Mouse (Mus musculus) embryonic facial prominence, embryonic 15.5 days (tissue): ENCODE measurements around the gene Tubb2a. TPM values are rescaled to one million over a fixed set of nuclear protein-coding genes. Genes with fewer than 3 reads are reported as not detected.

Experiments
- ATAC-seq: fragments of 200-750 bp; cut with Nextera tagmentation; 2 replicates; pipeline ENCODE4 v1.8.0; 2017; ENCODE audit warnings: low read depth, moderate TSS enrichment; ENCODE audit not compliant: insufficient number of reproducible peaks, low FRiP score, low TSS enrichment
- H3K27ac ChIP-seq: fragments of 300-500 bp; sonication (generic); replicated peaks from 2 replicates; pipeline ENCODE4 v1.5.1; 2015; ENCODE audit warnings: mild to moderate bottlenecking, inconsistent platforms
- H3K27me3 ChIP-seq: fragments of 300-500 bp; sonication (generic); 2 replicates; pipeline ENCODE4 v1.6.1; 2015; ENCODE audit warnings: inconsistent platforms
- H3K36me3 ChIP-seq: fragments of 300-500 bp; sonication (generic); 2 replicates; pipeline ENCODE4 v1.6.1; 2015; ENCODE audit warnings: mild to moderate bottlenecking, inconsistent platforms
- H3K4me1 ChIP-seq: fragments of 300-500 bp; sonication (generic); 2 replicates; pipeline ENCODE4 v1.6.1; 2015; ENCODE audit warnings: inconsistent platforms
- H3K4me2 ChIP-seq: fragments of 300-500 bp; sonication (generic); replicated peaks from 2 replicates; pipeline ENCODE4 v1.6.1; 2015; ENCODE audit warnings: mild to moderate bottlenecking, inconsistent platforms
- H3K4me3 ChIP-seq: fragments of 300-500 bp; sonication (generic); replicated peaks from 2 replicates; pipeline ENCODE4 v1.5.1; 2015; ENCODE audit warnings: mild to moderate bottlenecking, inconsistent platforms
- H3K9ac ChIP-seq: fragments of 300-500 bp; sonication (generic); 2 replicates; pipeline ENCODE4 v1.6.1; 2015; ENCODE audit warnings: inconsistent platforms
- H3K9me3 ChIP-seq: fragments of 300-500 bp; sonication (generic); replicated peaks from 2 replicates; pipeline ENCODE4 v1.6.1; 2016; ENCODE audit warnings: inconsistent platforms
- WGBS: fragments of 180-500 bp; shearing (Covaris S2); methylation state at CpG from one replicate; pipeline ENCODE4 v1.1.7; 2015; 5-methylcytosine and 5-hydroxymethylcytosine counted together
- polyA plus RNA-seq: library from polyadenylated mRNA; unstranded; fragments of >200 nt; fragmentation: Nextera tagmentation; extraction: Ambion mirVana; gene quantifications from 2 replicates; pipeline ENCODE4 v1.2.1, GENCODE M21; 2015

Gene Tubb2a
- polyA plus RNA-seq, 1 experiment from 2014 or later: 208 TPM

GRCm38 (mm10) chr13:34109677-34110058, 31.9 kb upstream of the Tubb2a start:
- H3K27ac ChIP-seq: no peak overlapping the region
- no peak overlapping the region for H3K4me3 ChIP-seq
- H3K4me2 ChIP-seq: no peak overlapping the region
- no peak for ATAC-seq
- H3K4me1 ChIP-seq: peaks cover 5% of the 10 kb centered on the region; the same call in 1 of the 2 replicates
- 50% methylated on average over 4 of the region's 4 CpGs for WGBS
- no peak overlapping the region for H3K9ac ChIP-seq
- no peaks in the 10 kb centered on the region for H3K9me3 ChIP-seq
- H3K27me3 ChIP-seq: no peaks in the 10 kb centered on the region
- H3K36me3 ChIP-seq: no peaks in the 10 kb centered on the region

DNA sequence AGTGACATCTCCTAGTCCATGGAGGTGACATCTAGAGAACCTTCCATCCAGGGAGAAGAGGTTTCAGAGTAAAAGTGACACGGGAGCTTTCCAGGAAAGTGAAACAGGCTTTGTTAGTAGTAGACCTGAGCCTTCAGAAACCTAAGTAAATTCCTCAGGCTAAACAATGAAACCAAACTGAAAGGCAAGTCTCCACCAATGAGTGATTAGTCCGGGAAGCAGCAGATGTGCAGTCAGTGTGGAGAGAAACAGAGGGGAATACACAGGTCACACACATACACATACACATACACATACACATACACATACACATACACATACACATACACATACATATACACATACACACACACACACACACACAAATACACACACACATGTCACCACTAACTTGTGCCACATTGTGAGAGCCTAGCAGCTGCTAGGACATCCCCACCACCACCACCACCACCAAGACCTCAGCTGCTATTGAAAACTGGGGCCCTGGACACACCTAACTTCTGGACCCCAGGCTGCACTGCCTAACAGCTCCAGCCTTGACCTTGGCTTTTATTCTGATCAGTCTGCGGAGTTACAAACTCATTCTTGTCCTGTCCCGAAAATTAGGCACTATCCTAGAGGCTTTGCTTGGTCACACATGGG, 31.3 kb upstream of the Tubb2a start:
- no peaks in the 10 kb centered on the region for H3K36me3 ChIP-seq
- H3K4me2 ChIP-seq: no peak overlapping the region
- H3K9ac ChIP-seq: no peak overlapping the region
- peaks cover 5% of the 10 kb centered on the region; the same call in 1 of the 2 replicates for H3K4me1 ChIP-seq
- no peak for ATAC-seq
- no peak overlapping the region for H3K27ac ChIP-seq
- 76% methylated on average over 4 of the region's 4 CpGs for WGBS
- H3K27me3 ChIP-seq: no peaks in the 10 kb centered on the region
- no peaks in the 10 kb centered on the region for H3K9me3 ChIP-seq
- H3K4me3 ChIP-seq: no peak overlapping the region

DNA sequence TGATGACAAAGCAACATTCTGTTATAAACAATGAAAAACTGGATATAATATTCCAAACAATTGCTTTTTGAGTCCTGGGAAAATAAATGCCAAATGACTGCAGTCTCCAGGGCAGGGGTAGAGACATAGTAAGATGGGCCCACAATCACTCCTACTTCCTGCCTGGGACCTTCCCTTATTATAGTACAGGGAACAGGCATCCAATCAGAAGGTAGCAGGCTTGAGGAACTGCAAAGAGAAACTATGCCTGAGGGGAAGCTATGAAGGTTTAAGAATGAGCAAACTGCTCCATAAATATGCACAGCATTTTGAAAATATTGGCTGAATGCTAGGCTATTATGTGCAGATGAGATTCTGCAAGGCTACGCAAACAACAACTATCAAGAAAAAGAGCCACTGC, 29.2 kb upstream of the Tubb2a start:
- 90% methylated on average over 1 of the region's 1 CpGs for WGBS
- H3K9me3 ChIP-seq: no peaks in the 10 kb centered on the region
- H3K4me2 ChIP-seq: no peak overlapping the region
- H3K4me3 ChIP-seq: no peak overlapping the region
- no peaks in the 10 kb centered on the region for H3K4me1 ChIP-seq
- H3K27ac ChIP-seq: no peak overlapping the region
- no peaks in the 10 kb centered on the region for H3K36me3 ChIP-seq
- no peak for ATAC-seq
- no peaks in the 10 kb centered on the region for H3K27me3 ChIP-seq
- H3K9ac ChIP-seq: no peak overlapping the region

DNA sequence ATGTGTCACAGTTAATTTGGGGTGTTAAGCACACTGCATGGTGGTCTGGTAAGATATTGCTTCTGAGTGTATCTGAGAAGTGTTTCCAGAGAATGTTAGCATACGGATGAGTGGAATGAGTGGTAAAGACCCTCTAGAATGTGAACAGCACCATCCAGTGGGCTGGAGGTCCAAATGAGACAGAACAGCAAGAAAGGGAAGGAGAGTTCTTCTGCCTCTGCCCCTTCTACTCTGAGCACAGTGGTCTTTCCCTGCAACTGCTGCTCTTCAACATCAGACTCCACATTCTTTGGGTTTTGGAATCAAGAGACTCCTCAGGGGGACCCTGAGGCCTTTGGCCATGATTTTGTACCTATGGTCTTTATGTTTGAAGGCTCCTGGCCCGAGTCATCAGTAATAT, 28.4 kb upstream of the Tubb2a start:
- H3K9me3 ChIP-seq: no peaks in the 10 kb centered on the region
- WGBS: 82% methylated on average over 2 of the region's 2 CpGs

DNA sequence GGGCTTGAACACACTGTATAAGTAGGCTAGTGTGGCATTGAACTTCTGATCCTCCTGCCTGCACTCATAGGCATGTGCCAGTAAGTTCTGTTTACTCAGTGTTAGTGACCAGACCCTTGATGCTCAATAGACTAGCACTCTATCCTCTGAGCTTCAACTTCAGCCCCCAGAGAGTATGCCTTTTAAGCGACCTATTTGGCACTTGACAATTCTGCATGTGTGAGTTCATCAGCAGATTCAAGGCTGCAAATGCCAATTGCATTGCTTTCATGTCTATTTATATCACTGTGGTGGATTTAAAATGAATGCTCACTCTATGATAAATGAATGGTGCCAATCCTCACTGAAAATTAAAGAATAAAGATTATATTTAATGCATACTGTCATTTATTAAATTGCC, 27.6 kb upstream of the Tubb2a start:
- no peak overlapping the region for H3K4me2 ChIP-seq
- H3K4me3 ChIP-seq: no peak overlapping the region
- no peak for ATAC-seq
- no peaks in the 10 kb centered on the region for H3K9me3 ChIP-seq
- H3K4me1 ChIP-seq: no peaks in the 10 kb centered on the region
- H3K9ac ChIP-seq: no peak overlapping the region
- H3K27ac ChIP-seq: no peak overlapping the region
- H3K36me3 ChIP-seq: no peaks in the 10 kb centered on the region
- no peaks in the 10 kb centered on the region for H3K27me3 ChIP-seq
- WGBS: 69% methylated on average over 1 of the region's 1 CpGs

More for the DNA sequence above, 28.4 kb upstream of the Tubb2a start:
- Histone ChIP-seq H3K4me2 (no peak overlapping the region), H3K9ac (no peak overlapping the region), H3K27ac (no peak overlapping the region), H3K4me1 (no peaks in the 10 kb centered on the region), H3K36me3 (no peaks in the 10 kb centered on the region), H3K27me3 (no peaks in the 10 kb centered on the region), H3K4me3 (no peak overlapping the region)
- ATAC-seq: no peak

DNA sequence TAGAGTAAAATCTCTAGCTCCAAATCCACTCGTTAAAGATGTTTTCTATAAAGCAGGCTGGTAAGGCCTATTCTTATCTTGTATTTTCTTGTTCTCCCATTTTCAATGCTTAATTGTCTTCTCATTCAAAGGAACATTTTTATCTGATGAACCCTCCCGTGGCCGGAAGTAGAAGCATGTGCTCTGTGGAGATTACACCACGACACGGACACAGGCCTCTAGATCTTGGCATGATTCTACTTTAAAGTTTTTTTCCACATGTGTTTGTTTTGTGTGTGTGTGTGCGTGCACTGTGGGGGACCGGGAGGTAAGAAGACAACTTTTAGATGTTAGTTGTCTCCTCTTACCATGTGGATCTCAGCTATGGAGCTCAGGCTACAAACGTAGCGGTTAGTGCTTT, 24.1 kb upstream of the Tubb2a start:
- Histone ChIP-seq H3K36me3 (no peaks in the 10 kb centered on the region), H3K9ac (no peak overlapping the region), H3K27ac (no peak overlapping the region), H3K4me3 (no peak overlapping the region), H3K4me2 (no peak overlapping the region), H3K9me3 (no peaks in the 10 kb centered on the region), H3K4me1 (no peaks in the 10 kb centered on the region), H3K27me3 (no peaks in the 10 kb centered on the region)
- 78% methylated on average over 9 of the region's 9 CpGs for WGBS
- no peak for ATAC-seq

- Histone ChIP-seq H3K27ac (no peak overlapping the region), H3K4me2 (no peak overlapping the region), H3K27me3 (no peaks in the 10 kb centered on the region), H3K4me3 (no peak overlapping the region), H3K4me1 (no peaks in the 10 kb centered on the region), H3K9ac (no peak overlapping the region), H3K9me3 (no peaks in the 10 kb centered on the region), H3K36me3 (no peaks in the 10 kb centered on the region)
- ATAC-seq: no peak
- WGBS: 94% methylated on average over 10 of the region's 10 CpGs
Observed at GRCm38 (mm10) chr13:34101247-34101646, 23.4 kb upstream of the Tubb2a start.

DNA sequence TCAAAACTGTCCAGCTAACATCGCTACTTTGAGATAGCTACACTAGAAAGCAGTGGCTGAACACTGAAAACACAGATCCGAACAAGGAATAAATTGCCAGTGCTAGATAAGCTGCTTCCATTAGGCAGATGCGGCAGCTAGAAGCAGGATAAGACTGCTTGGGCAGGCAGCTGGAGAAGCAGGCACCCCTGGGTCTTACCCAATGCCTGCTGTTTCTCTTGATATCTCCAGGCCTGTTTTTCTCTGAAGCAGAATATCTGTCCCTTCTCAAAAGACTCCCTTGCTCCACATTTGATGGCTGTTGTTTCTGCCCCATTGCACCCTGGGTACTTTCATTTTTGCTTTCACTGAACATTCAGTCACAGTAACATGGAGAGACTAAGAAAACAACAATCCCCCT, 22.9 kb upstream of the Tubb2a start:
- H3K27me3 ChIP-seq: no peaks in the 10 kb centered on the region
- H3K27ac ChIP-seq: no peak overlapping the region
- H3K36me3 ChIP-seq: no peaks in the 10 kb centered on the region
- 85% methylated on average over 3 of the region's 3 CpGs for WGBS
- H3K9me3 ChIP-seq: no peaks in the 10 kb centered on the region
- H3K9ac ChIP-seq: no peak overlapping the region
- H3K4me3 ChIP-seq: no peak overlapping the region
- no peak for ATAC-seq
- no peak overlapping the region for H3K4me2 ChIP-seq
- H3K4me1 ChIP-seq: no peaks in the 10 kb centered on the region; the same call in 1 of the 2 replicates

- no peaks in the 10 kb centered on the region for H3K27me3 ChIP-seq
- no peak for ATAC-seq
- no peaks in the 10 kb centered on the region for H3K36me3 ChIP-seq
- no peak overlapping the region for H3K9ac ChIP-seq
- H3K27ac ChIP-seq: no peak overlapping the region
- no peaks in the 10 kb centered on the region for H3K9me3 ChIP-seq
- no peaks in the 10 kb centered on the region; the same call in 1 of the 2 replicates for H3K4me1 ChIP-seq
- 75% methylated on average over 3 of the region's 3 CpGs for WGBS
- no peak overlapping the region for H3K4me2 ChIP-seq
- H3K4me3 ChIP-seq: no peak overlapping the region
Observed at GRCm38 (mm10) chr13:34097086-34097485, 19.3 kb upstream of the Tubb2a start.

DNA sequence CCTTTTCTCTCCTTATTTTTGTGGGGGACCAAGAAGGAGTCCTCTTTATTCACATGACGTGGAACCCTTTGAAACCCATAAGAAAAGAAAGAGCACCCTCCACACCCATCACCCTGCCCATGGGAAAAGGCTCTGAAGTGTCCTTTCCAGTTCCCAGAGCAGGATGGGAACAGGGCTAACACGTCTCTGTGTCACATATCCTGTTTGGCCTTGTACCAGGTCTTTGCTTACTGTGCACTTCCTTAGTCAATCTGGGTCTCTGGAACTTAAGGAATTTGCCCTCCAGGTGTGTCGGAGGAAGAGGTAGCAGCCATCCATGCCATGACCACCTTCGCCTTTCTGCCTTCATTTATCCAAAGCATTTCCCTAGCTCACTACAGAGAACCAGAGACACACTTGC, 18.6 kb upstream of the Tubb2a start:
- Histone ChIP-seq H3K27ac (0 out of 2 replicates have a peak overlapping the region, but pooled peaks have one; percentile 28), H3K36me3 (no peaks in the 10 kb centered on the region), H3K9ac (no peak overlapping the region), H3K9me3 (no peaks in the 10 kb centered on the region), H3K4me3 (no peak overlapping the region), H3K27me3 (no peaks in the 10 kb centered on the region), H3K4me2 (no peak overlapping the region), H3K4me1 (no peaks in the 10 kb centered on the region; the same call in 1 of the 2 replicates)
- ATAC-seq: no peak
- WGBS: 42% methylated on average over 4 of the region's 4 CpGs

DNA sequence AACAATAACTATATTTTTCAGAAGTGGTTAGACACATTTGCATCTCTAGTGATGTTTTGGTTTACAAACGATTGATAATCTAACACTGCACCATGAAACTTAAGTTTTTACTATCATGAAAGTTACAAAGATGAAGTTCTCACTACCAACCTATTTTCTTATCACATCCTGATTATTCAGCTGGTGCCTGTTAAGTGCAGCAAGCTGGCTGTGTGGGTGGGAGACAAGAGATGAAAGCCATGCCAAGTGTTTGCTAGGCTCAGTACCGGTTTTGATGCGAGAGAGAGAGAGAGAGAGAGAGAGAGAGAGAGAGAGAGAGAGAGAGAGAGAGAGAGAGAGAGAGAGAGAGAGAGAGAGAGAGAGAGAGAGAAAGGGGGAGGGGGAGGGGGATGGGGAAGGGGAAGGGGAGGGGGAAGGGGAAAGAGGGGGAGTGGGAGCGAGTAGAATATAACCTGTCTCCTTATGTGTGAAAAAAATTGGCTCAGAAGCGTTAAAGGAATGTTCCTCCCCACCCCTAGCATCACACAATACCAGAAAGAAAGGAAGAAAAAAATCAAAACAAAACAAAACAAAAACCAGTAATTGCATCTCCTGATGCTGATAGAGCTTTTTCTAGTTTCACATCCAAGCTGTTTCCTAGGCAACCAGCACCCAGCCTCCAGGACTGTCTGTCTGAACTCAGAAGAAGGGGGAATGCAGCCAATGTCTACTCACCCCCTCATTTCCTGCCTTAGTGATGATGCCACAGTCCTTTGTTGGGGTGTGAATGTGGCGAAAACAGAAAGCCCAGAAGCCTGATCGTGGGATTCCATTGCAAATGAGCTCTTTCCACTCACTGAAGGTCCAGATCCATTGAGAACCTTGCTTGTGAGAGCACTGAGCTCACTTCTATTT, 18.0 kb upstream of the Tubb2a start:
- Histone ChIP-seq H3K27ac (0 out of 2 replicates have a peak overlapping the region, but pooled peaks have one; percentile 28), H3K27me3 (no peaks in the 10 kb centered on the region), H3K4me2 (no peak overlapping the region), H3K9me3 (no peaks in the 10 kb centered on the region), H3K4me1 (no peaks in the 10 kb centered on the region; the same call in 1 of the 2 replicates), H3K4me3 (no peak overlapping the region), H3K36me3 (no peaks in the 10 kb centered on the region), H3K9ac (no peak overlapping the region)
- no peak for ATAC-seq
- 39% methylated on average over 7 of the region's 7 CpGs for WGBS
